Mouse (Mus musculus) thymus, postnatal 0 days (tissue): ENCODE measurements around the gene Fam98a. TPM values are rescaled to one million over a fixed set of nuclear protein-coding genes. Genes with fewer than 3 reads are reported as not detected.

Experiments
- DNase-seq: peaks from one replicate; pipeline ENCODE4 v3.0.0-alpha.2; 2015; ENCODE audit warnings: low spot score
- polyA plus RNA-seq: library from polyadenylated mRNA; unstranded; fragments of >200 nt; fragmentation: Nextera tagmentation; extraction: Ambion mirVana; gene quantifications from 2 replicates; pipeline ENCODE4 v1.2.1, GENCODE M21; 2015

The Fam98a gene
- polyA plus RNA-seq, 1 experiment from 2014 or later = 26.2 TPM

DNA sequence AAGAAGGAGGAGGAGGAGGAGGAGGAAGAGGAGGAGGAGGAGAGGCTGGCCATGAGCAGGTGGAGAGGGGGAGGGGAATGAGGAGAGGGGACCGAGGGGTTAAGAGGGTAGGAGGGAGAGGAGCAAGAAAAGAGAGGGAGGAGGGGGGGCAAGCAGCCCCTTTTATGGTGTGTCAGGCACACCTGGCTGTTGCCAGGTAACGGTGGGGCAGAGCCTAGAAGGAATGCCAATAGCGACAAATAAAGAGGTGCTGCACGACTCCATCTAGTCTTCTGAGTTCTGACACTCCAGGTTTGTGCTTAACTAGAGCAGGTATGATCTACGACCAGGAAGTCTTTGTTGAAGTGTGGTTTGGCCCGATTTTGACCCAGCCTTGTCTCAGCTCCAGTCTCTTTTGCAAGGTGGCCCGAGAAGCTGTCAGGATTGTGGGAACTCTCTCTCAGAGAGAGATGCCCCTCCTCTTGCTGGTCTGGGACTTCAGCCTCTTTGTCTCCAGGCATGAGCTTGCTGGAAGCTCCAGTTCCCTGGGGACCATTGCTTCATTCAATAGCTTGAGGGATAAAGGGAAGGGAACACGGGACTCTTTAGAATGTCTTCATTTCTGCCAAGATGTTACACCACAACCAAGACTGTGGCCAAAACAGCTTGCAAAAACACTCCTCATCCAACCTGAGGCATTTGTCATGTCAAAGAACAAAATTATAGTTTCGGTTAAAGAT, 29.2 kb downstream of the Fam98a start:
- DNase-seq = no peak

GRCm38 (mm10) chr17:75521236-75521842, 30.4 kb downstream of the Fam98a start:
- no peak for DNase-seq

DNA sequence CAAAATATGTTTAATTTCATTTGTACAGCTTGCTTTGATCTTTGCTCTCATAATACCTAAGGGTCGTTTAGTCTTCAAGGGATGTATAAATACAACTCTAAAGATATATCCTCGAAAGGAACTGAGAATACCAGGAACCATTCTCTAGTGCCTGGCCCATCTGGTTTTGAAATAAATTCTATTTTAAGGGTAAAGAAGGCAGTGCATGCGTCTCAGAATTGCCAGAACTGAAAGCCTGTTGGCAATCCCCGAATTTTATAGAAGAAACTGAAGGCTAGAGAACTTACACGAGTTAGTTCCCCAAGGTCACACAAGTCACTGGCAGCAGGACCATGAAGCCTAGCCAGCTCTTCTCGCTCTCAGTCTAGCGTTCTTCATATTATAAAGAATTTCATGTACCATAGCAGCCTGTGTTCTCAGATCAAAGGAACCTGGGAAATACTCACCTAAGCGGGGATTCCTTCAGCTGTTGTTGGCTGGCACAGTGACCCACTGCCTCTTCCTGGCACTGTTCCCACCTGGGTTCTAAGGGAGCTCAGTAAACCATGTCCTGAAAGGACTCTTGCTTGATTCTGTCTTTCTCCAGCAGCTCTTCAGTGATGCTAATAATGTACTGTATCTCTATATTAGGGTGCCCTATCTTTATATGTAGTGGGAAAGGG, 32.4 kb downstream of the Fam98a start:
- no peak for DNase-seq

DNA sequence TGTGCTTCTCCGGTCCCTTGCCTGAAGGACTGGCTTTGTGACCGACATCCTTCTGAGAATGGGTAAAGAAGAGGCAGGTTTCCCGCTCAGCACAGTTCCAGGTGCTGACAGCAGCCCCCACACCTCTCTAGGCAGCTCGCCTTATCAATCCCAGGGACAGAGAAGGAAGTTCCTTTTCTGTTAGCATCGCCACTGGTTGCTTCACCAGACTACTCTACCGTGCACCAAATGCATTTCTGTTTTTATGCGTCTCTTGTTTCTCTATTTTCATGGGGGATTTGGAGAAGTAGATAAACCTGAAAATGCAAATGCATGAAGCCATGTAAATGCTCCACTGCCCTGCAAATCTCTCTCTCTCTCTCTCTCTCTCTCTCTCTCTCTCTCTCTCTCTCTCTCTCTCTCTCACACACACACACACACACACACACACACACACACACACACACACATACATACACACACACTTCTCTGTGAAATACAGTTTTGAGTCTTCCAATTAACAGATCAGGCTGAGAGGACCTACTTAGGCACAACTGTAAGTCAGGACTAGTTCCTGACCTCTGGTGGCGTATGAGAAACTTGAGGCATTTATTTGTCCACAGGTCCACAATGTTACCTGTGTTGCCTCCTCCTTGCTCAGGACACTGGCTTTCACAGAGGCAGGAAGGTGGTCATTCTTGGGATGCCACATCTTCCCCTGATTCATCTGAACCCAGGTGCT, 33.4 kb downstream of the Fam98a start:
- no peak for DNase-seq

DNA sequence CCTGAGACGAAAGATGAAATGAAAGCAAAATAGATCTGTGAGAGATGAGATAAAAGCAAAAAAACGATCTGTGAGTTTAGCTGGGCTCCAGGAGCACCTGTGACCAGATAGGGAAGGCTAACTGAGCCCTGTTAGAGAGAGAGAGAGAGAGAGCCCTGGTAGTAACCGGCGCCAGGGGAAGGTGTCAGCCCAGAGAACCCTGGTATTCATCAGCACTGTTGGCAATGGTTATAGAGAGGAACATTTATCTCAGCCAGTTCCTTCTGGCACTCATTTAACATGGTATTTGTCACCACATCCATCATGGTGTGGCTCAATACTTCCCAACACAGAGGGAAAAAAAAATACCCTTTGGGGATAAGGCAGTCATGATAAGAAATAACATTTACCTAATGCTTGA, 35.2 kb downstream of the Fam98a start:
- DNase-seq = no peak

GRCm38 (mm10) chr17:75509257-75509656, 42.5 kb downstream of the Fam98a start:
- no peak for DNase-seq

DNA sequence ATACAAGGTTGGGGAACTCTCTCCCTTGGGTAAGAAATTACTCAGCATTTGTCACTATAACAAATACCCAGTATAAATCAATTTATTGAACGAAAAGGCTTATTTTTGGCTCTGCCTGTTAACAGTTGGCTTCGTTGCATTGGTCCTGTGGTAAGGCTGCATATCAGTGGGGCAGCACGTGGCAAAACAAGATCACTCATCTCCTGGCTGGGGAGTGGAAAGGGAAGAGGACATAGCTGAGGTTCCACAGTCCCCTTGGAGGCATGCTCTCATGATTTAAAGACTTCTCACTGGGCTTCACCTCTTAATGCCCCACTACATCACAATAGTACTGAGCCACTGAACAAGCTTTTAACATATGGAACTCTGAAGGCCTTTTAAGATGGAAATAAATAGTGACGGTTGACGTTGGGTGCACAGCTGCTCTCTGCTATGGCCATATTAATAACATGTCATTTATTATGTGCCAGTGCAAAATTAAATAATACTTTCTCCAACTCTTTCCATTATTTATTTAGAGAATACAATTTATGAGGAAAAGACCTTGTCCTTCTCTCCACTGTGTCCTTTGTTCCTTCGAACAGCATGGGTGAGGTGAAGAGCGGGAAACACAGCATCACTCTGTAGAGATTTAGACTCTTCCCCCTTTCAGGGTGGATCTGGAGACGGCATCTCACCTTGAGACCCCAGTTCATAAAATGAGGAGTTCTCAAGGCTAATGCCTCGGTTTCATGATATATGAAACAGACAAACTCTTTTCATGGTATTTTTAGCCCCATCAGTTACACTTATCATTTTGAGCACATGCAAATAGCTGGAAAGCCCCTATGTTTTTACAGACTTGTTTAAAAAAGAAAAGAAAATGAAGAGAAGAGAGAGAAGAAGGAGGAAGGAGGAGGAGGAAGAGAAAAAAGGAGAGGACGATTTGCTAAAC, 44.8 kb downstream of the Fam98a start:
- DNase-seq = no peak

DNA sequence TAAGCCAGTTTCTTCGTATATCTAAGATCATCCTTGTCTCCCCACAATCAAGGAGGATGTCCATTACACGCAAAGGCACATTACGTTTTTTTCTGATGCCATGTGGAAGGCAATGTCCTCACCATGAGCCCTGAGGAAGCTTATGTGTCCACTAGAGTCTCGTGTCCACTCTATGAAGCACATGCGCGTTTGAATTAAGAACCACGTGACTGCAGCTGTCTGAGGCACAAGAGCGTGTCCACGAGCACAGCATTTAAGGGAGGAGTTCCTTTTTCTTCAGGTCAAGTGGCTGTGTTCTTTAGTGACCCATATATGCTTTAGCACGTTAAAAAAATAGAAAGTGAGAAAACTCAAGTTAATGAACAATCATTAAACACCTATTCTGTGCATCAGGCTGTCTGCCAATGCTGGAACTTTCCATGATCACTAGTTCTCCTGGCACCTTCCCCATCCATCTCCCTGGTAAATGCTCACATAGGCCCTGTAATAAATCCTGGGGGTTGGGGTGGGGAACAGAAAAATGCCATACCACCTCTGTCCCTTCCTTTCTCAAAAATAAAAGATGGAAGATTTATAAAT, 45.6 kb downstream of the Fam98a start:
- DNase-seq = no peak

DNA sequence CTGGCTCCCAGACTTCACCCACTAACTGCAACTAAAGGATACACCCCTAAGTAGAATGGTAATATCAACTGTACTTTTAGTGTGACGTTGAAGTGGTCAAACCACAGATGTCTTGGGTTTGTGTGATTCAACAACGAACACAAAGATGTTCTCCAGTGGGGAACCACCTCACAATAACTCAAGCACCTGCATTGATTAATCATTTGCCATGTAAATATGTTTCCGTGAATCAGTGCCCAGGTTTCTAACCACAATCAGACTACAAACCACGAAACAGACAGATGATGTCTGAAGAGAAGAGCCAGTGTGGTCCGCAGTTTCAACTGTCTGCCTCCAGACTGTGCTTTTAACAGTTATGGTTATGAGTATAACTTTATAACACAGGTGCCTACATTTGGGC, 46.7 kb downstream of the Fam98a start:
- DNase-seq = no peak

GRCm38 (mm10) chr17:75503031-75503430, 48.7 kb downstream of the Fam98a start:
- DNase-seq = no peak

- no peak for DNase-seq
Observed at GRCm38 (mm10) chr17:75498241-75498651, 53.5 kb downstream of the Fam98a start.

- DNase-seq = no peak
Observed at GRCm38 (mm10) chr17:75495213-75495612, 56.5 kb downstream of the Fam98a start.

Other genes with a start within 250 kb of the Fam98a start
- gene Rasgrp3, start 116.0 kb downstream of the Fam98a start, polyA plus RNA-seq = 2.4 TPM in 2 replicates